Mouse (Mus musculus) gastrocnemius, postnatal 14 days (tissue): ENCODE measurements around the gene B4galt4. TPM values are rescaled to one million over a fixed set of nuclear protein-coding genes. Genes with fewer than 3 reads are reported as not detected.
"Not testable (repeated sequence)": the region's sequence is repeated elsewhere in the genome, so short reads cannot be mapped to it uniquely, and the experiment has no call there.

ENCODE experiments used
- DNase-seq: peaks from one replicate; pipeline ENCODE4 v3.0.0; 2021; ENCODE audit warnings: mixed read lengths
- intact Hi-C: fragments of 180-260 bp; cut with DNase I; formaldehyde crosslinking; loops from one replicate; pipeline ENCODE4 v1.15.1; 2025; ENCODE audit warnings: low total_unique reads
- long read RNA-seq, 2 experiments: library from polyadenylated mRNA; stranded (forward); transcript quantifications; one replicate each; pipeline ENCODE4 v2.0.0; 2021
- total RNA-seq, 2 experiments: library from RNA; stranded (reverse); gene quantifications; 2 replicates each; pipeline ENCODE4 v1.2.3; 2021

Gene B4galt4
- total RNA-seq = 1 to 10 TPM; 3.6 to 5.7 TPM
- long read RNA-seq, experiment 1, partial matches to known transcripts = 1 of 8 reads
- long read RNA-seq, experiment 1, other reads (novel, unspliced or antisense) = 1 of 8 reads
- long read RNA-seq, experiment 2, partial matches to known transcripts = 2 of 9 reads
- long read RNA-seq, experiment 2, other reads (novel, unspliced or antisense) = 3 of 9 reads

DNA sequence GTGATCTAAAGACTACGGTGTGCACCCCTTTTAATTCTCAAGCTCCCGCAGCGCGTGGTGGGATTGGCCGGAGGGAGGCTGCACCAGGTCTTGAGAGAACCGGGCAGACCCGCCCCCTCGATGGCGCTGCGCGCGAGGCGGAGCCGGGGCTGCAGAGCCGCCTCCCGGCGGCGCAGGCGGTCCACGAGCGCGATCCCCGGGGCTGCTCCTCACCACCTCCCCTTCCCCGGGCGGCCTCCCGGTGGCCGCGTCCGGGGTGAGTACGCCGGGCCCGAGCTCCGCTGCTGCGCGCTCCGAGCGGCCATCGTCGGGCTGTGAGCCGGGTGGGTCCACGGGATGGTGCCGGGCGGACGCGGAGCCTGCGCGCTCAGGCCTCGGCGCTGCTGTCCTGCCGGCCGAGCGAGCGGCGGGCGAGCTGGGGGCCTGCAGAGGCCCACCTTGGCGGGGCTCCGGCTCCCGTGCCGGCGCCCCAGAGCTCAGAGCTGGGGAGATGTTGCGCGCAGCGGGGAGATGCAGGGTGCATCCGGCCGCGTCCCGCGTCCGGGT is at the start of gene B4galt4:
Gene B4galt4 (plus strand): TSS at position 152 of the 546 bp plus-strand sequence.
- DNase-seq = peak; percentile 82
- intact Hi-C loops = no loop called here

DNA sequence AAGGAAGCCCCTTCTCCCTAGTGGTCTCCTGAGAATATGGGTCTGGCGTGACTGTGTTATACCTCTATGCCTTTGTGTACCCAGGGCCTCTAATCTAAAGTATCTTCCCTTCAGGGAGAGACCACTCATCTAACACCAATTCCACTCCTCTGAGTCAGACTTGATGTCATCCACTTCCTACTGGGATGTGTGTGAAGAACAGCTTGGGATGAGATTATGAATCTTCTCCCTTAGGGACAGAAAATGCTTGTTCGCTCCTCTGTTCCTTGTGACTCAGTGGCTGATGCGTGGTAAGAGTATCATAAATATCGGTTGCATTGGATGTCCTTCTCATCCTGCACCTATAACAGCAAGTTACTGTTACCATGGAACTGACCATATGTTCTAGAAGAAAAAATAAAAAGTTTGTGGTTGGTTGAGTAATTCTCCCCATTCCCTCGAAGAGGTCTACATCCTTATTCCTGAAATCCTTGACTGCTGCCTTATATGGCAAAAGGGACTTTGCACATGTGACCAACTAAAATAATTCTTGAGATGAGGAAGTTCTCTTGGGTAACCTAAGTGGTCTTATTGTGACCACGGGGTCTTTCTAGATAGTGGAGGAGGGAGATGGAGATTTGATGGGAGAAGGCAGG is 47.0 kb upstream of the B4galt4 start:
- intact Hi-C loops = no loop called here
- no peak for DNase-seq

DNA sequence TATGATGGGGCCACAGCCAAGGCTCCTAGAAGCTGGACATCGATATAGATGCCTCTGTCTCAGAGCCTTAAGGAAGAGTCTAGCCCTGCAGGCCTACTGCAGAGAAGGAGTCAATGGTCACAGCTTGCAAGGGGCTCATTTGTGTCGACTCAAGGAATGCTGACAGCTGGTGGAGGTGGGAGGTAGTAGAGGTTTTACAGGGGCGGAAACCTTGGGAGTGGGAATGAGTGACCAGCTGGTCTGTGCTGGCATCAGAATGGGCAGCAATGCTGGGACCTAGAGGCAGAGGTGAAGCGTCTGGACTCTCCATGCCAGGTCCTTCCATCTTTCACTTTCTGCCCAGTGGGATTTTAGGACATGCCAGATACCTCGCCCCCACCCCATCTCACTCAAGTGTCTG is 46.5 kb upstream of the B4galt4 start:
- intact Hi-C loops = no loop called here
- no peak for DNase-seq

DNA sequence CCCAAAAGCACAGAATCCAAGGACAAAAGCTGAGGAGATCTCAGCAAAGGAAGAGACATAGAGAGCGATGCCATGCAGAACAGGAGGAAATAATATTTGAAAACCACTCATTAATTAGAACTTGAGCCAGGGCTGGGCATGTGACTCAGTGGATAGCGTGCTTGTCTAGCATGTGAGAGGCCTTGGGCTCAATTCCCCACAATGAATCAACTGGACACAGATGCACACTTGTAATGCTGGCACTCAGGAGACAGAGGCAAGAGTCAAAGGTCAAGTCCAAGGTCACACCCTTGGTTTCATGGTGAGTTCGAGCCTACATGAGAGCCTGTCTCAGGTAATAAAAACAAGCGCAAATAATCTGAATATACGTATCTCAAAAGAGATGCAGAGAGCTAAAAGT is 44.5 kb upstream of the B4galt4 start:
- no peak for DNase-seq
- intact Hi-C loops = no loop called here

DNA sequence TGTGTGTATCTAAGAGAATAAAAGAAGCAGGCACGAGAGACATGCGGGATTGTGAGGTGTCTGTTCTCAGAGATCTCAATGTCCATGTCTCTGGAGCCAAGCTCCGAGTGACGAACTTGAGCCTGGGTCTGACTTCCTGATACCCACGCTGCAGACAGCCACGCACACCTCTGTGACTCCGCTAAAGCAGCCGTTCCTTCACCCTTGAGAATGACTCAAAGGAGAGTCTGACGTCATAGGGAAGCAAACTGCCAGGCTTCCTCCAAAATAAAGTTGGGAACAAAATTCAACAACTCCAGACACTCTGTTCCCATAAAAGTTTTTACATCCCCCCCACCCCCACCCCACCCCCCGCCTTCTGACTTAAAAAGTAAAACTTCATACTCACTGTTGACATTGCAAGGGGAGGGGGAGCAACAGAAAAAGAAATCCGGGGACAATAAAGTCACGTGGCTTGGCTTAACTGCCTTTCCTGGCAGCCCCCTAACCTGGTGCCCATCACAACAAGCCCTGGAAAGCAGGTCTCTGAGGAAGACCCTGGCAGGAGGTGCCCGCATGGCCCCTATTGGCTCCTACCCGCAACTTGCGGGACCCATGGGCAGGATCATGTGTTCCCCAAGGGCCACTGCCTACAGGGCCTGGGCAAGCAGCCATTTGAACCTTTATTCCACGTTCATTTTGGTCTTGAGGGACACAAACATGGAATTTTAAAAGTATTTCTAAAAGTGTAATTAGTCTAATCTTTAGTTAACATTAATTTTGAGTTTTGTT is 41.5 kb upstream of the B4galt4 start:
- intact Hi-C loops = loop anchor here (10.0 kb wide), 1 partner anchor 76 kb away; no protein-coding TSS in a partner anchor
- DNase-seq = no peak

DNA sequence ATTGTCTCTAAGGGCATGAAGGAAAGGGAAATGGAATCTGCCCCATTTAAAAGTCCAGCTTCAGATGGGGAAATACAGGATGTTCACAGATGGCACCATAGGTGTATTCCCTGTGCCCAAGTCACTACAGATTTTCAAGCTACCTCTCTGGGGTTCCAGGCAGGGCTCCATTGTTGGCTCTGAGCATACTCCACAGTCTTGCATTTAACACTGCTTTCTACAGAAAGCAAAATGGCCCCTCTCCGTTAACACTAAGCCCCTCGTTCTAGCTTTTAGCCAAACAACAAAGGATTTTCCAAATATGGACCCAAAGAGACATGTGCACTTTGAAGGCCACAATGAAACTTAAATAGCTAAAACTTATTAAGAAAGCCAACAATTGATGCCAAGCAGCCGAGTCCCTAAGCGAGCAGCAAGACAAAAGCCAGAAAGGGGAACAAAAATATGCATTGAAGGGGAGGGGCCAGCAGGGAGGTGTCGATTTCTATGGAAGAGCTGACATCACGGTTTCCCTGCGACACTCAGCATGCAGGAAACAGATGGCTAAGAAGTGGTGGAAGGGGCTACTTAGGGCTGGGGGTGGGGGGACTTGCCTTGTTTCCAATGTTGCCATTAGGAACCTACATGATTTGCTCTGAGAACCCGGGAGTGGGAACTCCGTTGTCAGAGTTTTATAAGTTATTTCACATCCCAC is 40.4 kb upstream of the B4galt4 start:
- DNase-seq = no peak
- intact Hi-C loops = loop anchor here (10.0 kb wide), 1 partner anchor 77 kb away; no protein-coding TSS in a partner anchor

DNA sequence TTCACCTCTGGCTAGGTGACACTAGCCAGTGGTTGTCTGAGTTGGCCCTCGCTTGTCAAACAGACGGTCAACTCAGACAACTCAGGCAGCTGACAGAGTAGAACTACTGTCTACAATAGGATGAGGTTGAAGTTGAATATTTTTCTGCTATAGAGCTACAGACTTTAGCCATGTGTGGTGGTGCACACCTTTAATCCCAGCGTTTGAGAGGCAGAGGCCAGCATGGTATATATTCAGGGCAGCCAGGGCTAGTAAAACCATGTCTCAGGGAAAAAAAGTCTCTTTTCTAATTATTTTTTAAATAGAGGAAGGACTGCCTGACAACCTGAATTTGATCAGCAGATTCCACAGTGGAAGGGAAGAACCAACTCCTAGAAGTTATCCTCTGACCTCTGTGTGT is 39.7 kb upstream of the B4galt4 start:
- intact Hi-C loops = loop anchor here (10.0 kb wide), 1 partner anchor 78 kb away; no protein-coding TSS in a partner anchor
- no peak for DNase-seq

DNA sequence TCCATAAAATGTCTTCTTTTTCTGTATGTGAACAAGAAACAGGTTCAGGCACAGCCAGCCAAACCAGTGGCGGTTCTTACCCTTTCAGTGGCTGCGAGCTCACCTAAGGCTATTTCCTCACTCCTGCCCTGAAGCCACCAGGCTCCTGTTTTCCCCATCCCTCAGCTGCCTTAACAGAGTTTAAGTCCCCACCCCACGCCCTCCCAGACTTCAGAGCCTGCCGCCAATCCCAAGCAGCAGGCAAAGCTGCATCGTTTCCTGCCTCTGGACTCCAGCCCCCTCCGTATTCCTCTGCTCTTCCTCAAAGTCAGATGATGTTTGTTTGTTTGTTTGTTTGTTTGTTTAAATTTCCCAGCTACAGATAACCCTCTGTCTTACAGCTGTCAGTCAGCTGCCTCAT is 38.6 kb upstream of the B4galt4 start:
- intact Hi-C loops = loop anchor here (10.0 kb wide), 1 partner anchor 79 kb away; no protein-coding TSS in a partner anchor
- no peak for DNase-seq

DNA sequence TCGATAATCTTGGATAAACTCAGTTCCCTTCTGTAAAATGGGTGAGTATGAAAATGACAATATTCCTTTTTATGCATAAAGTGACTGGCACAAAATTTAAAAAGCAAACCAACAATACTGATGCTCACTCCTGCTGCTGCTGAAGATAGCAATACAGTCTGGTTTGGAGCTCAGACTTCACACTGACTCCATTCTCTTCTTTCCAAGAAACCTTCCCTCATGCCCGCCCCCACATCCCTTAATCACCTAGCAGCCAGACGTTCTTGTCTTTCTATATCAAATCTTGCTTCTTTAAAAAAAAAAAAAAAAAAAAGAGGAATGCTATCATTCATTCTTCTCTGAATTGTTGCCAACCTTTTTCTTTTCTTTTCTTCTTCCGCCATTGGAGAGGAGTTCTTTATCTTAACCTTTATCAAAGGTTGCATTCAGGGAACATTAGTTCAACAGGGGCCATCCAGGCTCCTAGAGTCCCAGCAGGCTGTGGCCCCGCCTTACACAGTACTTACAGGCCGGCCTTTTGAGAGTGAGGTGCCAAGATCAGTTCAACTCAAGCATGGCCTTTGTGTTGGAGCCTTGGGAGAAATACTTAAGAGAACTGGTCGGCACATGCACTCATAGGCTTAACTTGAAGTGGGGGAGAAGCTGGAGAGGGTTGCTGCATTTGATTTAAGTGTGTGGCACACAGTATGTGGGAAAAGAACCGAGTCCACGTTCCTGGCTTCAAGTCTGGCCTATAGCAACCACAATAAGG is 36.4 kb upstream of the B4galt4 start:
- DNase-seq = no peak
- intact Hi-C loops = loop anchor here (10.0 kb wide), 1 partner anchor 81 kb away; no protein-coding TSS in a partner anchor

DNA sequence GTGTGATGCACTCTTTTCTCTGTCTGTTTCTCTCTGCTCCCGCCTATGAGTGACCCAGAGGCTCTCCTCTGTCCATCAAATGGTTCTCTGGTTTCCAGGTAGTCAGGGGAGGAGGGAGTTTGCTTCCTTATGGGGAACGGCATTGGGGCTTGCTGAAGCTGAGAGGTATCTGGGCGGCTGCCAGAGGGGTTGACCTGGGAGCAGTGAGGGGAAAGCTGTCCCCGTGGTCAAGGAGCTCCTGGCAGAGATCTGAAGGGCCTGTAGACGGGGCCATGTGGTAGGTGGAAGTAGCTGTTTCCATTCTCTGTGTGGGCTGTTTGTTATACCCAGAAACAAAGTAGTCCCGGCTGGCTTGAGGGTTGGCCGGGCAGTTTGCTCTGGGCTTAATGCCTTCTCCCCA is 35.3 kb upstream of the B4galt4 start:
- intact Hi-C loops = loop anchor here (10.0 kb wide), 1 partner anchor 82 kb away; no protein-coding TSS in a partner anchor
- no peak for DNase-seq

DNA sequence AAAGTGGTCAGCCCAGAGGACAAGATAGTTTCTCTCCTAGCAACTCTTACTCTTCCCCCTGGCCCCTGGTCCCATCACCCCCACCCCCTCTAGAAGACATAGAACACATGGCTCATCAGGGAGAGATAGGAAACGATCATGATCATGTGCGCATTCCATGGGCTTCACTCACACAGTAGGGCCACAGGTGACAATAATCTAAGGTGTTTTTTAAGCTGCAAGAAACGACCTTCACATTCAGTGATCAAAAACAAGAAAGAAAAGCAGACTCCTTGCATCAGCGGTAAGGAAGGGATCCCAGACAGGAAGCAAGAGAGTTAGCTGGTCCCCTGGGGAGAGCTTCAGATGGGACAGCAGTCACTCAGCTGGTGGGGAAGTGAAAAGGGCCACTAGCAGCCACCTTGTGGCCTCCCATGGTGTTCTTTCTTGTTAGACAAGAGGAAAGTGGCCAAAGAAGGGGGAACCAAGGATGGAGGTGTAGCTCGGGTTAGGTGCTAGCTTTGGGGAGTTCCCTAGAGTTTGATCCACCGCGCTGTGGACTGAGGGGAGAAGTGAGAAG is 33.0 kb upstream of the B4galt4 start:
- DNase-seq = no peak
- intact Hi-C loops = loop anchor here (10.0 kb wide), 1 partner anchor 84 kb away; no protein-coding TSS in a partner anchor

DNA sequence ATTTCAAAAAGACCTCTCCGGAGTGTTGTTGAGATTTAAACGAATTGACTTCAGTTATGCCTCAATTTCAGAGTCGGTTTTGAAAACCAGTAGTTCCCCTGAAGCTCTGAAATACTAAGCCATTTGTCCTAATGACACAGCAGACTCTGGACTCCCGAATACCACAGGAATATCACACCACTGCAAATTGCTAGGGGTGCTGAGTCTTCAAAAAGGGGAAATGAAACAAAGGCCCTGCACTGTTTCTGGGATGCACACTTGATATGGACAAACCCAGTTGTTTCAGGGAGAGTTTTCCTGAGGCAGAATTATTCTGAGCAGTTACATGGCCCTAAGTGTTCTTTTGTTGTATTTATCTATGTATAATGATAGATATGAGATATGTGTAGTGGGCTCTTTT is 30.8 kb upstream of the B4galt4 start:
- no peak for DNase-seq
- intact Hi-C loops = no loop called here

DNA sequence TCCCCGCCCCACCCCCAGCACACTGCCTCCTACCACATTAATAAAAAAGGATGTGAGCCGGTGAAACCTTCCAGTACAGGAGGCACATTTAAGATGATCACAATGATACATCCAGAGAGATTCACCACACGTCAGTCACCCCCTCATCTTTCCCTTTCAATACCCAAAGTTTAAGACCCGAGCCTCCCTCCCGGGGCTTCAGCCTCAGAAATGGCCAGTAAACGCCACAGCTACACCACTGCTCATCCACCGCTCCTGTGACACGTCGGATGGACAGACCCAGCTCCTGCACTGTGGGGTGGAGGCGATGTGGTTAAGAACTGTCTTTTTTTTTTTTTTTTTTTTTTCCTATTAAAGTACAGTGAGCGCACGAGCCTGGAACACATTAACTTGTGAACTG is 30.0 kb upstream of the B4galt4 start:
- no peak for DNase-seq
- intact Hi-C loops = no loop called here

DNA sequence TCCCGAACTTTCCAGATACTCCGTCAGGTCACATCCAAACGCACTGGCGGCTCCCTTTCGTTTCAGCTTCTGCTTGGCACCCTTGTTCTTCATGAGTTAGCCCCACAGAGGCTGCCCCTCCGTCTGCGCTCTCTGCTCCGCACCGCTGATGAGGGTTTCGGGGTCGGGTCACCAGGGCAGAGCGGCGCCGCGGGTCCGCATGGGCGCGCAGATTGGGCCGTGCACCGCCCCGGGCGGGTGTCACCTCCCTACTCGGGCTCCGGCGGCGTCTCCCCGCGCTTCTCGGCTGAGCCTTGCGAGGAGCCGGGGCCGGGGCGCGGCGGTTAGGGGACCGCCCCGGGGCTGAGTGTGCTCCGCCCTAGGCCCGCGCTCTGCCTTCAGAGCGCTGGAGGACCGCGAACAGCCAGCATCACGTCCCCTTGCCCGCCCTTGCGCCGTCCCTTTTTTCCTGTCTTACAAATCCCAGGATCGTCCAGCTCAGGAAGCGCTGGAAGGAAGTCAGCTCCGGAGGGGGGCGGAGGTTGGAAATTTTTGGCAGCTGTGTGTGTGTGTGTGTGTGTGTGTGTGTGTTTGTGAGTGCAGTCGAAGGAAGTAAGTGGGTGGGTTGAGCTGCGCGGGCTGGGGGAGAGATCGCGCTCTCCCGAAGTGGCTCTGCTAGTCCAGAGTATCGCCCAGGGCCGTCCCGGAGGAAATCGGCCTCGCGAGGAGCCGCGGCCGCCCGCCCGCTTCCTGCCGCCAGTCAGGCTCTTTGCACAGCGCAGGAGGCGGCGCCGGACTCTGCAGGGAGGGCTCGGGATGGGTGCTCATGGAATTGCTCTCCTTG is 29.3 kb upstream of the B4galt4 start, which contains the start of gene Arhgap31:
Gene Arhgap31 (minus strand): TSS at position 694 of the 823 bp plus-strand sequence.
- DNase-seq = peak; percentile 88
- intact Hi-C loops = no loop called here

DNA sequence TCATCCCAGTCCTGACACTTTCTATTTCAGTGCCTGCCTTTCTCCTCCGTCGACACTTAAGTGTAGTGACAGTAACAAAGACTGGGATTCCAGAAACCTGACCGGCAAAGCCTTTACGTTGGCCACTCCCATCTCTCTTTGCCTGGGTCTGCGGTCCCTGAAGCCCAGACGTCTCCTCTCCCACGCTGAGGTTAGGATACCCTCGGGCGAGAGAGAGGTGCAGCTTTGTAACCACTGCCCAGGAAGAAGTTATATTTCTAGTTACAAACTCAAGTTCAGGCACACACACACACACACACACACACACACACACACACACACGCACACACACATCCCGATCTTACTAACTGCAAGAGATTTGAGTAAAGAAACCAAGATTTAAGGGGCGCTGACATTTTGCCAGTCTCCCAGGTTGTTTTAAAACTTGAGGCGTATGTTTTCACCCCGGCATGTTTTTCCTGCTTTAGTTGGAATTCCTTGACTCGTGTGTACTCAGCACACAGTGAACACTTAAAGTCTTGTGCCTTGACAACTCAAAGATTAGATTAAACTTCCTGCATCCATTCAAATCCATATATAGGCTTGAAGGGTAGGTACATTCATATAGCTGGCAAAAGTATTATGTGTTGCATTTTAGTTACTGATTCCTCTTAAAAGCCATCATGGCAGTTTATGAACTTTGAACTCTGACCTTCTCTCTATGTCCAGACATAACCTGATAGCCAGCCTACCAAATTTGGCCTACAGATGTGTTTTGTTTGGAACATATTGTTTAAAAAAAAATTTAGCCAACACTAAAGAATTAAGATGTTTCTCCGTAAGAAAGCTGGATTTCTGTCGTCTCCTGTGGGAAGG is 28.4 kb upstream of the B4galt4 start:
- intact Hi-C loops = no loop called here
- DNase-seq = no peak

DNA sequence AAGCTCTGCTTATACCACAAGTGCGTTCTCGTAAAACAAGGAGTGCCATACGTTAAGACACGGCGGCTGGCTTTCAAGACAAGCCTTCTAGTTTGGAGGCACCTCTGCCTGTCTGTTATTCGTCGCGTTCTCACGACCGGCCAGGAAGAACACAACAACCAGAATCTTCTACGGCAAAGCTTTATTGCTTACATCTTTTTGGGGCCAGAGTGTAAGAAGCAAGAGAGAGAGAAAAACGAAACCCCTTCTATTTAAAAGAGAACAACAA is 27.9 kb upstream of the B4galt4 start:
- DNase-seq, intact Hi-C loops: not testable (repeated sequence)

DNA sequence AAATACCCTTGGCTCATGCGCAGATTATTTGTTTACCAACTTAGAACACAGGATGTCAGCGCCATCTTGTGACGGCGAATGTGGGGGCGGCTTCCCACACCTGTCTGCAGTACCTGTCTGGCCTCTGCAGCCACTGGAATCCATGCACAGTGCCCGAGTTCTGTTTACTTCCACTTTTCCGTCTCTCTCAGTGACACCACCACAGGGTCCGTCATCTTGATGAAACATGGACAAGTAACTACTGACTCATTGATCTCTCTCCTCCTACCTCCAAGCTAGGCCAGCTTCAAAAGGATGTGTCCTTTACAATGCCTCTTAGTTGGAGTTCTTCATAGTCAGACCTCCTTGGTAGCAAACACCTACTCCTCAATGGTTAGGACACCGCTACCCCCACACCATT is 20.7 kb upstream of the B4galt4 start:
- intact Hi-C loops = no loop called here
- no peak for DNase-seq
